Comparison of ENCODE assay signal across 8 mouse cellular contexts in the genomic region with DNA sequence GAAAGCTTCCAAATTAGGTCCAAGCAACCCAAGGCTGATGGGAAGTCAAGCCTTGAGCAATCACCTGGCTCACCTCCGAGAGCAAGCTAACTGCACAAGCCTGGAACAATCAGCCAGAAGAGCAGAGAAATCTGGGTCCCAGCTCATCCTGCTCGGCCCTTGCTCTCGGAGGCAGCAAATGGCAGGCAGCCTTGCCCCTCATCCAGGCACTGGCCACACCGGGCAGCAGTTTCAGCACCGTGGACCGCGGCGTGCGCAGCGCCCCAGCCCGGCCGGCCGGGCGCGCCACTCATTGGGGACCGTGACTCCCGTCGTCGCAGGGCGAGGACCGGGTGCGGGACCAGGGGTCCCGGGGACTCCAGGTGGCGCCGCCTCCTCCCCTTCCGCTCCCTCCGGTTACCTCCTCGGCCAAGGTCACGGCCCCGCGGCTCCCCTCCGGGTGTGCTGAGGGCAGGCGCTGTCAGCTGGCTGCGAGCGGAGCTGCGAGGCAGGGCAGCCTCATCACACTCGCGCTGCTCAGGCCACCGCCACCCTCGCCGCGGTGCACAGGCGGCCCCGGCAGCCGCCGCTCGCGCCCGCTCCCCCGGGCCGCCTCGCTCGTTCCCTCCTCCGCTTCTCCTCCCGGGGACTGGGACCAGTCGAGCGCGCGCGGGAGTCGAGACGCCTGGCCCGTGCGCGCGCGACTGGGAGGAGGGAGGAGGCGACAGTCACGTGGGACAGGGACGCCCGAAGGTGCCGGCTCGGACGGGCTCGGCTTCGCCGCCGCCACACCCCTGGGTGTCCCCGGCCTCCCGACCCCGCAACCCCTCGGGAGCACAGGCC. TPM values are rescaled to one million over a fixed set of nuclear protein-coding genes. Genes with fewer than 3 reads are reported as not detected.
DNase-seq lines count a peak whose midpoint lies in the region; ATAC-seq and TF ChIP-seq lines count a peak whose summit lies in the region.

Gene Rgs7 (minus strand): TSS at position 640 of the 822 bp plus-strand sequence.

- 0 out of 2 replicates have a peak within 1 kb of the TSS, but pooled peaks have one; percentile 17 for H3K27ac ChIP-seq in limb, embryonic 10.5 days
- peak within 1 kb of the TSS; percentile 83 for H3K27ac ChIP-seq in midbrain, embryonic 10.5 days (replicated peaks)
- H3K27ac ChIP-seq in small intestine, adult 2 months (ENCODE audit: insufficient read depth, low read depth, low read length), result no peak within 1 kb of the TSS

- peak; percentile 79 for DNase-seq in adrenal gland, postnatal 25 days
- DNase-seq in embryo, embryonic 11.5 days (ENCODE audit: low read depth, low spot score), result peak; percentile 26
- peak; percentile 53 to 65 for DNase-seq in heart, adult 18-20 months
- peak; percentile 31 for DNase-seq in kidney, adult 18-20 months
- DNase-seq in limb, embryonic 10.5 days (ENCODE audit: low spot score), result peak; percentile 75
- peak; percentile 74 for DNase-seq in midbrain, embryonic 10.5 days (ENCODE audit: low spot score)

- H3K9me3 ChIP-seq in limb, embryonic 10.5 days (replicated peaks), result no peaks in the 10 kb centered on the region
- no peaks in the 10 kb centered on the region for H3K9me3 ChIP-seq in midbrain, embryonic 10.5 days (replicated peaks)

- no peak for ATAC-seq in monocyte, adult 5-6 weeks (replicated peaks; ENCODE audit: insufficient number of reproducible peaks, low FRiP score, low TSS enrichment, poor library complexity, severe bottlenecking)

- no peaks in the 10 kb centered on the region for H3K36me3 ChIP-seq in limb, embryonic 10.5 days
- no peaks in the 10 kb centered on the region for H3K36me3 ChIP-seq in midbrain, embryonic 10.5 days
- no peaks in the 10 kb centered on the region for H3K36me3 ChIP-seq in small intestine, adult 2 months (ENCODE audit: control insufficient read depth, insufficient read depth, low read length)

- H3K4me1 ChIP-seq in limb, embryonic 10.5 days, result peaks cover 12% of the 10 kb centered on the region
- H3K4me1 ChIP-seq in midbrain, embryonic 10.5 days, result peaks cover 17% of the 10 kb centered on the region
- peaks cover 2% of the 10 kb centered on the region for H3K4me1 ChIP-seq in small intestine, adult 2 months (ENCODE audit: control insufficient read depth, insufficient read depth, insufficient read length, low read length)

- peaks cover 44% of the 10 kb centered on the region for H3K27me3 ChIP-seq in limb, embryonic 10.5 days (ENCODE audit: low read depth, poor library complexity, severe bottlenecking)
- H3K27me3 ChIP-seq in midbrain, embryonic 10.5 days (ENCODE audit: low read depth, poor library complexity, severe bottlenecking), result peaks cover 41% of the 10 kb centered on the region
- peaks cover 8% of the 10 kb centered on the region; the same call in 1 of the 2 replicates for H3K27me3 ChIP-seq in small intestine, adult 2 months (ENCODE audit: control insufficient read depth, insufficient read depth, low read length)

- WGBS in limb, embryonic 10.5 days, result 1% methylated on average over 54 of the region's 82 CpGs
- under 1% methylated on average over 68 of the region's 82 CpGs for WGBS in midbrain, embryonic 10.5 days
- under 1% methylated on average over 80 of the region's 82 CpGs for WGBS in small intestine, adult 2 months

- peak within 1 kb of the TSS; percentile 61 for H3K4me3 ChIP-seq in limb, embryonic 10.5 days
- H3K4me3 ChIP-seq in midbrain, embryonic 10.5 days, result peak within 1 kb of the TSS; percentile 82
- peak within 1 kb of the TSS; percentile 60 for H3K4me3 ChIP-seq in small intestine, adult 2 months (ENCODE audit: low read depth, low read length)

- no peak for TF ChIP-seq CTCF in small intestine, adult 2 months (IDR thresholded peaks at IDR 0.05; ENCODE audit: extremely low read depth, insufficient read length, insufficient replicate concordance, low read depth, low read length)

- TF ChIP-seq POLR2A in small intestine, adult 2 months (IDR thresholded peaks at IDR 0.05; ENCODE audit: low read depth, low read length), result no peak

RNA-seq across cellular contexts. Expression of gene Rgs7, which starts in this region (rescaled TPM):
- 11.2 and 12.1 TPM in 2 replicates for total RNA-seq in adrenal gland, postnatal 25 days (2021)
- 1 to 10 TPM; 1.2 to 3.8 TPM for total RNA-seq in heart, adult 18-20 months (2021)
- polyA plus RNA-seq in limb, embryonic 10.5 days (2016; fragmentation: Nextera tagmentation; extraction: Ambion mirVana), result 0.06 TPM in 1 of 2 replicates, not detected in the other
- 1.8 and 2.7 TPM in 2 replicates for polyA plus RNA-seq in midbrain, embryonic 10.5 days (2016; fragmentation: Nextera tagmentation; extraction: Ambion mirVana)
- 0.04 and 0.05 TPM in 2 replicates for polyA plus RNA-seq in small intestine, adult 2 months (2012; rRNA removed)
- total RNA-seq in monocyte, adult 5-6 weeks (2017), result not detected in 3 replicates

Comparison
In these comparisons a context has a peak if more than half of its experiments do, and no peak if none do; other contexts are left out.
1. Peak in DNase-seq, H3K4me3 ChIP-seq and H3K27ac ChIP-seq in limb, embryonic 10.5 days; RNA of the gene not detected or under 1 TPM.
2. DNase-seq: peak in every context shown above with its lines; median percentile 79 in adrenal gland, postnatal 25 days; 75 in limb, embryonic 10.5 days; 74 in midbrain, embryonic 10.5 days; 59 in heart, adult 18-20 months; 31 in kidney, adult 18-20 months; 26 in embryo, embryonic 11.5 days.